Mouse (Mus musculus) left cerebral cortex, adult 6 months (tissue): Measurements from ENCODE around the gene Prmt9. TPM values are rescaled to one million over a fixed set of nuclear protein-coding genes. Genes with fewer than 3 reads are reported as not detected.

Experiments
- long read RNA-seq, 2 experiments: library from polyadenylated mRNA; unstranded; transcript quantifications; one replicate each; pipeline ENCODE4 v2.0.0; 2019 to 2020
- polyA plus RNA-seq: library from polyadenylated mRNA; unstranded; fragments of <200 nt; fragmentation: Nextera tagmentation; gene quantifications from 2 replicates; pipeline ENCODE4 v1.2.3, GENCODE M21; 2021

Prmt9 gene
- 3.9 and 8.8 TPM in 2 replicates for polyA plus RNA-seq
- long read RNA-seq, experiment 1, transcript Prmt9-201 (12 exons, 2,781 nt) = major isoform, 17 of 29 reads
- long read RNA-seq, experiment 1, partial matches to known transcripts = 4 of 29 reads
- long read RNA-seq, experiment 1, other reads (novel, unspliced or antisense) = 7 of 29 reads
- long read RNA-seq, experiment 2, partial matches to known transcripts = 4 of 11 reads
- long read RNA-seq, experiment 2, other reads (novel, unspliced or antisense) = 3 of 11 reads

GRCm38 (mm10) chr8:77549121-77549706, at the start of gene Prmt9:
TSS of gene Prmt9 (plus strand) at chr8:77549397.

GRCm38 (mm10) chr8:77517301-77518200, 31.6 kb upstream of the Prmt9 start, which contains the start of gene Arhgap10:
TSS of gene Arhgap10 (minus strand) at chr8:77517953.

GRCm38 (mm10) chr8:77610374-77610969, 61.3 kb downstream of the Prmt9 start, which contains the start of gene Tmem184c:
TSS of gene Tmem184c (minus strand) at chr8:77610698.

Other genes with a start within 250 kb of the Prmt9 start
- gene Arhgap10, start 31.4 kb upstream of the Prmt9 start, polyA plus RNA-seq = 5.7 and 6.8 TPM in 2 replicates
- gene Tmem184c, start 61.3 kb downstream of the Prmt9 start, polyA plus RNA-seq = 62.5 and 102 TPM in 2 replicates
- 2.2 and 2.9 TPM in 2 replicates for gene Ednra, start 175.1 kb downstream of the Prmt9 start, polyA plus RNA-seq